Mouse (Mus musculus) stomach, embryonic 16.5 days (tissue): ENCODE measurements around the gene Cacna2d2. TPM values are rescaled to one million over a fixed set of nuclear protein-coding genes. Genes with fewer than 3 reads are reported as not detected.

Experiments
- ATAC-seq: fragments of 200-750 bp; cut with Nextera tagmentation; 2 replicates; pipeline ENCODE4 v1.8.0; 2017; ENCODE audit warnings: moderate number of reproducible peaks, moderate TSS enrichment; ENCODE audit not compliant: insufficient read depth, low FRiP score
- H3K27ac ChIP-seq: fragments of 300-500 bp; sonication (generic); 2 replicates; pipeline ENCODE4 v1.5.1; 2014; ENCODE audit warnings: low read length
- H3K27me3 ChIP-seq: fragments of 300-500 bp; sonication (generic); 2 replicates; pipeline ENCODE4 v1.6.1; 2014; ENCODE audit warnings: low read length, control low read depth, mixed read lengths; ENCODE audit not compliant: control insufficient read depth, insufficient read depth
- H3K36me3 ChIP-seq: fragments of 300-500 bp; sonication (generic); 2 replicates; pipeline ENCODE4 v1.6.1; 2014; ENCODE audit warnings: low read length; ENCODE audit not compliant: control insufficient read depth, insufficient read depth
- H3K4me1 ChIP-seq: fragments of 300-500 bp; sonication (generic); 2 replicates; pipeline ENCODE4 v1.6.1; 2014; ENCODE audit warnings: low read length, control low read depth, mixed read lengths; ENCODE audit not compliant: control insufficient read depth, insufficient read depth
- H3K4me2 ChIP-seq: fragments of 300-500 bp; sonication (generic); 2 replicates; pipeline ENCODE4 v1.6.1; 2014; ENCODE audit warnings: low read depth, low read length, mixed read lengths
- H3K4me3 ChIP-seq: fragments of 300-500 bp; sonication (generic); replicated peaks from 2 replicates; pipeline ENCODE4 v1.5.1; 2014; ENCODE audit warnings: mild to moderate bottlenecking, low read length
- H3K9ac ChIP-seq: fragments of 300-500 bp; sonication (generic); 2 replicates; pipeline ENCODE4 v1.6.1; 2014; ENCODE audit warnings: low read length
- H3K9me3 ChIP-seq: fragments of 300-500 bp; sonication (generic); replicated peaks from 2 replicates; pipeline ENCODE4 v1.6.1; 2016; ENCODE audit warnings: low read length, control low read depth; ENCODE audit not compliant: control insufficient read depth
- WGBS: fragments of 180-500 bp; shearing (Covaris S2); extraction: QIAGEN DNeasy Blood & Tissue Kit; methylation state at CpG from one replicate; pipeline ENCODE4 v1.1.7; 2014; 5-methylcytosine and 5-hydroxymethylcytosine counted together
- polyA plus RNA-seq: library from polyadenylated mRNA; unstranded; fragments of >200 nt; fragmentation: Nextera tagmentation; extraction: Ambion mirVana; gene quantifications from 2 replicates; pipeline ENCODE4 v1.2.1, GENCODE M21; 2015

Gene Cacna2d2
- polyA plus RNA-seq, 1 experiment from 2014 or later, result 0.19 TPM

- Histone ChIP-seq H3K4me3 (no peak overlapping the region), H3K4me2 (no peak overlapping the region), H3K36me3 (no peaks in the 10 kb centered on the region), H3K9ac (no peak overlapping the region), H3K4me1 (peaks cover 6% of the 10 kb centered on the region), H3K27me3 (peaks cover 5% of the 10 kb centered on the region; the same call in 1 of the 2 replicates), H3K9me3 (no peaks in the 10 kb centered on the region), H3K27ac (no peak overlapping the region)
- no peak for ATAC-seq
- 35% methylated on average over 16 of the region's 16 CpGs for WGBS
These were observed 81.9 kb downstream of the Cacna2d2 start for GRCm38 (mm10) chr9:107481340-107481739.

DNA sequence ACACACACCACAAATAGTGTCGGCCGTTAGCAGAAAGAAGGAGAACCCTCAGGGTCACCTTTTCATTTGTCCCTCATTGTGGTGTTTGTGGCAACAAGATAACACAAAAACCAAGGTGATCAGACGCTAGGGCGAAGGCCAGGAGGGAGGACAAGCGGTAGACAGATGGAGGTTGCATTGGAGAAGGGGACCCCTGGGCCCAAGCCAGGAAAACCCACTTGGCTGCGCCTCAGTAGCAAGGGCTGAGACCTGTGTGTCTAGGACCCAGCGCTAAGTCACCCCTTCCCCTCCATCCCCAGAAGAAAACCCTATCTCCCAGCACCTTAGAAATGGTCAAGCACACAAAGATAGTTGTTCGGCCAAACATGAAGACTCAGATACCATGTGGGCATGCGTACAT is 82.6 kb downstream of the Cacna2d2 start:
- Histone ChIP-seq H3K9me3 (no peaks in the 10 kb centered on the region), H3K4me3 (no peak overlapping the region), H3K36me3 (no peaks in the 10 kb centered on the region), H3K4me1 (peaks cover 6% of the 10 kb centered on the region), H3K27me3 (peaks cover 5% of the 10 kb centered on the region; the same call in 1 of the 2 replicates), H3K9ac (no peak overlapping the region), H3K27ac (no peak overlapping the region), H3K4me2 (no peak overlapping the region)
- WGBS, result 89% methylated on average over 9 of the region's 9 CpGs
- ATAC-seq, result no peak

DNA sequence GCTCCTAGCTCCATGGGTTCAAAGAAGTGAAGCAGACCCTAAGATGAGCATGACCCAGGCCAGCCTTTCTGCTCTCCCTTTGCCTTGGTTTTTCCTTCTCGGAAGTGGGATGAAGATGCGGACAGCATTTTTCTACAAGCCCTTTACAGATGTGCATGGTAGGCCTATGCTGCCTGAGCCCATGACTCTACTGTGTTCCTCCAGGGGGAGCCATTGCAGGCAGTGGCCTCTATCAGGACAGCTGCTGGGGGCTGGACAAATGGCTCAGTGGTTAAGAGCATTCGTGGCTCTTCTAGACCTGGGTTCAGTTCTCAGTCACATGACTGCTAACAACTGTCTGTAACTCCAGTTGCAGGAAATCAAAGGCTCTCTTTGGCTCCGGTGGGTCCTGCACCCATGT is 83.4 kb downstream of the Cacna2d2 start:
- no peak for ATAC-seq
- peaks cover 6% of the 10 kb centered on the region for H3K4me1 ChIP-seq
- H3K27ac ChIP-seq, result no peak overlapping the region
- WGBS, result 86% methylated on average over 4 of the region's 4 CpGs
- H3K4me2 ChIP-seq, result no peak overlapping the region
- H3K4me3 ChIP-seq, result no peak overlapping the region
- no peak overlapping the region for H3K9ac ChIP-seq
- H3K36me3 ChIP-seq, result no peaks in the 10 kb centered on the region
- no peaks in the 10 kb centered on the region for H3K9me3 ChIP-seq
- H3K27me3 ChIP-seq, result peaks cover 5% of the 10 kb centered on the region; the same call in 1 of the 2 replicates

- no peaks in the 10 kb centered on the region for H3K9me3 ChIP-seq
- peaks cover 6% of the 10 kb centered on the region for H3K4me1 ChIP-seq
- H3K27ac ChIP-seq, result no peak overlapping the region
- H3K9ac ChIP-seq, result no peak overlapping the region
- H3K36me3 ChIP-seq, result no peaks in the 10 kb centered on the region
- no peak for ATAC-seq
- 86% methylated on average over 5 of the region's 5 CpGs for WGBS
- H3K4me2 ChIP-seq, result no peak overlapping the region
- H3K4me3 ChIP-seq, result no peak overlapping the region
- peaks cover 5% of the 10 kb centered on the region; the same call in 1 of the 2 replicates for H3K27me3 ChIP-seq
These were observed 84.3 kb downstream of the Cacna2d2 start for GRCm38 (mm10) chr9:107483714-107484113.

DNA sequence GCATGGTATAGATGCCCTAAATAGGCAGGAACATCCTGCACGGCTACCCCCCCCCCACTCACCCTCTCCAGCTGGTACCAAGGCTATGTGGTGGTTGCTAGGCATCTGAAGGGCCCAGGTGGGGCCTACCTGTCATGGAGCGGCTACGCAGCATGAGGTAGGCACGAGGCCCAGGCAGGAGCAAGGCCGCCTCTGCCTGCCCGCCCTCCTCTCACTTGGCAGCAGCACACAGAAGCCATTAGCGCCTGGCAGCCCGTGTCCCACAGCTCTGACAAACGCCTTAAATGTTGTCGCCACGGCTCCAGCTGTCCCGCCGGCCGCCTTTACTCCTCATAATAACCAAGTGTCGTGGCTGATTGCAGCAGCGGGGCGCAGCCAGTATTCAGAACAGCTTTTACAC is 84.9 kb downstream of the Cacna2d2 start:
- Histone ChIP-seq H3K27me3 (peaks cover under 1% of the 10 kb centered on the region; the same call in 1 of the 2 replicates), H3K36me3 (no peaks in the 10 kb centered on the region), H3K4me2 (no peak overlapping the region), H3K27ac (no peak overlapping the region), H3K4me3 (no peak overlapping the region), H3K9me3 (no peaks in the 10 kb centered on the region), H3K9ac (no peak overlapping the region), H3K4me1 (peaks cover 6% of the 10 kb centered on the region)
- 69% methylated on average over 17 of the region's 17 CpGs for WGBS
- ATAC-seq, result no peak

GRCm38 (mm10) chr9:107484766-107485165 is 85.4 kb downstream of the Cacna2d2 start:
- no peak for ATAC-seq

GRCm38 (mm10) chr9:107486086-107486485 is 86.7 kb downstream of the Cacna2d2 start:
- H3K9me3 ChIP-seq, result no peaks in the 10 kb centered on the region
- 59% methylated on average over 10 of the region's 10 CpGs for WGBS
- no peak overlapping the region for H3K4me2 ChIP-seq
- no peak for ATAC-seq
- H3K4me1 ChIP-seq, result no peaks in the 10 kb centered on the region
- H3K27ac ChIP-seq, result no peak overlapping the region
- no peak overlapping the region for H3K4me3 ChIP-seq
- H3K36me3 ChIP-seq, result no peaks in the 10 kb centered on the region
- no peaks in the 10 kb centered on the region for H3K27me3 ChIP-seq
- no peak overlapping the region for H3K9ac ChIP-seq

More at GRCm38 (mm10) chr9:107484766-107485165, 85.4 kb downstream of the Cacna2d2 start:
- H3K9ac ChIP-seq, result no peak overlapping the region
- 85% methylated on average over 6 of the region's 6 CpGs for WGBS
- no peaks in the 10 kb centered on the region; the same call in 1 of the 2 replicates for H3K27me3 ChIP-seq
- no peak overlapping the region for H3K27ac ChIP-seq
- peaks cover 1% of the 10 kb centered on the region for H3K4me1 ChIP-seq
- H3K9me3 ChIP-seq, result no peaks in the 10 kb centered on the region
- no peak overlapping the region for H3K4me3 ChIP-seq
- no peak overlapping the region for H3K4me2 ChIP-seq
- no peaks in the 10 kb centered on the region for H3K36me3 ChIP-seq

GRCm38 (mm10) chr9:107486507-107487225 is 87.3 kb downstream of the Cacna2d2 start:
- H3K27me3 ChIP-seq, result no peaks in the 10 kb centered on the region
- no peaks in the 10 kb centered on the region for H3K9me3 ChIP-seq
- no peak overlapping the region for H3K4me3 ChIP-seq
- no peak overlapping the region for H3K27ac ChIP-seq
- 58% methylated on average over 6 of the region's 6 CpGs for WGBS
- no peak; the same call in 1 of the 2 replicates for ATAC-seq
- no peak overlapping the region for H3K4me2 ChIP-seq
- no peaks in the 10 kb centered on the region for H3K36me3 ChIP-seq
- no peaks in the 10 kb centered on the region for H3K4me1 ChIP-seq
- no peak overlapping the region for H3K9ac ChIP-seq

GRCm38 (mm10) chr9:107490146-107490545 is 90.7 kb downstream of the Cacna2d2 start:
- Histone ChIP-seq H3K36me3 (no peaks in the 10 kb centered on the region), H3K4me1 (no peaks in the 10 kb centered on the region), H3K9ac (no peak overlapping the region), H3K4me3 (no peak overlapping the region), H3K9me3 (no peaks in the 10 kb centered on the region), H3K27ac (no peak overlapping the region), H3K27me3 (no peaks in the 10 kb centered on the region), H3K4me2 (no peak overlapping the region)
- ATAC-seq, result no peak
- WGBS, result 55% methylated on average over 8 of the region's 8 CpGs
